24 mouse cellular contexts compared by ENCODE assay signal in genomic region chr4:83915871-83916270, GRCm38 (mm10).
DNase-seq lines count a peak whose midpoint lies in the region; ATAC-seq lines count a peak whose summit lies in the region.
"Had no signal": no experiment of that assay in that cellular context is flagged by ENCODE, and none has a peak within 500 bp of the region (broad histone marks: within the 10 kb centered on the region; RNA-seq: fewer than 3 reads in every experiment).

No protein-coding gene starts in this region.

- no peaks in the 10 kb centered on the region for H3K9me3 ChIP-seq in forebrain, embryonic 10.5 days
- H3K9me3 ChIP-seq in forebrain, embryonic 15.5 days = no peaks in the 10 kb centered on the region
- no peaks in the 10 kb centered on the region for H3K9me3 ChIP-seq in hindbrain, embryonic 10.5 days
- H3K9me3 ChIP-seq in embryonic facial prominence, embryonic 10.5 days = no peaks in the 10 kb centered on the region
- H3K9me3 ChIP-seq: embryonic facial prominence, embryonic 13.5 days; embryonic facial prominence, embryonic 15.5 days; forebrain, embryonic 13.5 days had no signal

- no peaks in the 10 kb centered on the region; the same call in 1 of the 2 replicates for H3K4me1 ChIP-seq in forebrain, embryonic 10.5 days
- H3K4me1 ChIP-seq in forebrain, embryonic 15.5 days = no peaks in the 10 kb centered on the region
- H3K4me1 ChIP-seq in hindbrain, embryonic 10.5 days (replicated peaks) = no peaks in the 10 kb centered on the region
- peaks cover 8% of the 10 kb centered on the region; the same call in 1 of the 2 replicates for H3K4me1 ChIP-seq in embryonic facial prominence, embryonic 10.5 days
- H3K4me1 ChIP-seq: forebrain, embryonic 13.5 days had no signal

- no peak overlapping the region for H3K4me3 ChIP-seq in forebrain, embryonic 10.5 days
- no peak overlapping the region for H3K4me3 ChIP-seq in forebrain, embryonic 15.5 days
- H3K4me3 ChIP-seq in hindbrain, embryonic 10.5 days = no peak overlapping the region
- no peak overlapping the region for H3K4me3 ChIP-seq in embryonic facial prominence, embryonic 10.5 days
- H3K4me3 ChIP-seq: embryonic facial prominence, embryonic 13.5 days; embryonic facial prominence, embryonic 15.5 days; erythroblast, embryonic 14.5 days; forebrain, embryonic 13.5 days had no signal

- no peak overlapping the region for H3K9ac ChIP-seq in forebrain, embryonic 15.5 days (replicated peaks)
- H3K9ac ChIP-seq: embryonic facial prominence, embryonic 13.5 days; embryonic facial prominence, embryonic 15.5 days; forebrain, embryonic 13.5 days had no signal

- 0 out of 2 replicates have a peak overlapping the region, but pooled peaks have one; percentile 26 for H3K27ac ChIP-seq in forebrain, embryonic 10.5 days
- H3K27ac ChIP-seq in forebrain, embryonic 15.5 days (replicated peaks) = no peak overlapping the region
- H3K27ac ChIP-seq in hindbrain, embryonic 10.5 days = no peak overlapping the region
- no peak overlapping the region; the same call in 1 of the 2 replicates for H3K27ac ChIP-seq in embryonic facial prominence, embryonic 10.5 days (replicated peaks)
- H3K27ac ChIP-seq: embryonic facial prominence, embryonic 13.5 days; embryonic facial prominence, embryonic 15.5 days; forebrain, embryonic 13.5 days had no signal

- no peak overlapping the region for H3K4me2 ChIP-seq in forebrain, embryonic 15.5 days (replicated peaks)
- H3K4me2 ChIP-seq: embryonic facial prominence, embryonic 13.5 days; embryonic facial prominence, embryonic 15.5 days; forebrain, embryonic 13.5 days had no signal

- ATAC-seq in forebrain, embryonic 15.5 days (replicated peaks) = no peak
- ATAC-seq: activated CD4-positive, CD25-positive, alpha-beta regulatory T cell, adult 4 months; CD4-positive, CD25-positive, alpha-beta regulatory T cell, adult 4 months; forebrain, embryonic 13.5 days; forebrain, embryonic 16.5 days; Patski had no signal

- 87% methylated on average over 4 of the region's 4 CpGs for WGBS in forebrain, embryonic 10.5 days
- WGBS in forebrain, embryonic 15.5 days = 60% methylated on average over 4 of the region's 4 CpGs
- 76% methylated on average over 4 of the region's 4 CpGs for WGBS in hindbrain, embryonic 10.5 days
- WGBS in embryonic facial prominence, embryonic 10.5 days = 83% methylated on average over 4 of the region's 4 CpGs

- H3K36me3 ChIP-seq in forebrain, embryonic 10.5 days (replicated peaks) = no peaks in the 10 kb centered on the region
- H3K36me3 ChIP-seq in forebrain, embryonic 15.5 days = no peaks in the 10 kb centered on the region
- H3K36me3 ChIP-seq in hindbrain, embryonic 10.5 days = no peaks in the 10 kb centered on the region
- H3K36me3 ChIP-seq in embryonic facial prominence, embryonic 10.5 days (replicated peaks) = no peaks in the 10 kb centered on the region
- H3K36me3 ChIP-seq: embryonic facial prominence, embryonic 13.5 days; embryonic facial prominence, embryonic 15.5 days; G1E had no signal

- H3K27me3 ChIP-seq in forebrain, embryonic 10.5 days (ENCODE audit: poor library complexity, severe bottlenecking) = no peaks in the 10 kb centered on the region
- H3K27me3 ChIP-seq in forebrain, embryonic 15.5 days = no peaks in the 10 kb centered on the region
- no peaks in the 10 kb centered on the region for H3K27me3 ChIP-seq in hindbrain, embryonic 10.5 days (ENCODE audit: insufficient read depth, poor library complexity, severe bottlenecking)
- no peaks in the 10 kb centered on the region for H3K27me3 ChIP-seq in embryonic facial prominence, embryonic 10.5 days (replicated peaks; ENCODE audit: low read depth, poor library complexity, severe bottlenecking)
- H3K27me3 ChIP-seq: CH12.LX; embryonic facial prominence, embryonic 13.5 days; embryonic facial prominence, embryonic 15.5 days; forebrain, embryonic 13.5 days; Patski had no signal

- DNase-seq in adrenal gland, adult (ENCODE audit: inconsistent age in 2 of 2, low spot score in 1 of 2) = peak; percentile 15 to 81
- DNase-seq in adrenal gland, postnatal 4 days (ENCODE audit: low spot score in 2 of 2) = no peak
- DNase-seq in forebrain, embryonic 10.5 days (ENCODE audit: extremely low spot score, low spot score) = no peak
- DNase-seq in adrenal gland, adult 8-10 months = peak; percentile 20
- peak; percentile 20 for DNase-seq in adrenal gland, postnatal 14 days
- no peak for DNase-seq in hindbrain, embryonic 10.5 days (ENCODE audit: low spot score)
- DNase-seq in embryonic facial prominence, embryonic 10.5 days (ENCODE audit: low spot score) = no peak
- DNase-seq: B cell, adult 2 months; cerebellum, adult 11-12 months; cerebellum, adult 2 months; cerebellum, adult 9-10 months; cerebellum, postnatal 10 days; cerebellum, postnatal 25 days had no signal

Comparison
In these comparisons a context has a peak if more than half of its experiments do, and no peak if none do; other contexts are left out.
1. DNase-seq: peak in adrenal gland, adult (2 of 2), adrenal gland, adult 8-10 months (single experiment) and adrenal gland, postnatal 14 days (single experiment); none in adrenal gland, postnatal 4 days (0 of 2), forebrain, embryonic 10.5 days (single experiment), hindbrain, embryonic 10.5 days (single experiment) and embryonic facial prominence, embryonic 10.5 days (single experiment).